Mouse (Mus musculus) erythroblast, embryonic 14.5 days (primary cell): ENCODE data around the gene Mrpl53. TPM values are rescaled to one million over a fixed set of nuclear protein-coding genes. Genes with fewer than 3 reads are reported as not detected.

ENCODE experiments used
- H3K27me3 ChIP-seq: 2 replicates; pipeline ENCODE4 v1.6.1; 2012; ENCODE audit warnings: inconsistent platforms; ENCODE audit not compliant: control insufficient read depth
- H3K36me3 ChIP-seq: 2 replicates; pipeline ENCODE4 v1.6.1; 2012; ENCODE audit warnings: mild to moderate bottlenecking, inconsistent platforms; ENCODE audit not compliant: control insufficient read depth
- H3K4me1 ChIP-seq: 2 replicates; pipeline ENCODE4 v1.6.1; 2012; ENCODE audit warnings: inconsistent platforms; ENCODE audit not compliant: control insufficient read depth
- H3K4me3 ChIP-seq: replicated peaks from 2 replicates; pipeline ENCODE3; 2012; ENCODE audit warnings: moderate library complexity, mild to moderate bottlenecking, inconsistent platforms
- H3K9me3 ChIP-seq: 2 replicates; pipeline ENCODE4 v1.6.1; 2012; ENCODE audit warnings: low read length, inconsistent platforms, mixed read lengths; ENCODE audit not compliant: control insufficient read depth
- GATA1 ChIP-seq: IDR thresholded peaks from 2 replicates; pipeline ENCODE4 v1.6.1; 2012; ENCODE audit warnings: low read length, inconsistent platforms, mixed read lengths
- TAL1 ChIP-seq: IDR thresholded peaks from 3 replicates; pipeline ENCODE4 v1.6.1; 2012; ENCODE audit warnings: low read length, inconsistent platforms, mixed read lengths
- polyA plus RNA-seq: library from polyadenylated mRNA; stranded (reverse); fragments of >175 nt; gene quantifications from 2 replicates; pipeline ENCODE4 v1.2.3, GENCODE M21; 2012

Gene Mrpl53
- polyA plus RNA-seq, 1 experiment, result 12.3 TPM

GRCm38 (mm10) chr6:83071220-83071619 lies 37.6 kb upstream of the Mrpl53 start:
- TF ChIP-seq TAL1, result no peak
- Histone ChIP-seq H3K4me1 (peaks cover 24% of the 10 kb centered on the region), H3K27me3 (peaks cover 100% of the 10 kb centered on the region), H3K4me3 (no peak overlapping the region), H3K9me3 (peaks cover 31% of the 10 kb centered on the region), H3K36me3 (peaks cover 4% of the 10 kb centered on the region; the same call in 1 of the 2 replicates)

GRCm38 (mm10) chr6:83074979-83075378 lies 33.9 kb upstream of the Mrpl53 start:
- TF ChIP-seq GATA1, result no peak
- no peak for TF ChIP-seq TAL1
- Histone ChIP-seq H3K4me3 (no peak overlapping the region), H3K27me3 (peaks cover 77% of the 10 kb centered on the region), H3K9me3 (peaks cover 14% of the 10 kb centered on the region; the same call in 1 of the 2 replicates), H3K4me1 (peaks cover 40% of the 10 kb centered on the region), H3K36me3 (peaks cover 6% of the 10 kb centered on the region)

DNA sequence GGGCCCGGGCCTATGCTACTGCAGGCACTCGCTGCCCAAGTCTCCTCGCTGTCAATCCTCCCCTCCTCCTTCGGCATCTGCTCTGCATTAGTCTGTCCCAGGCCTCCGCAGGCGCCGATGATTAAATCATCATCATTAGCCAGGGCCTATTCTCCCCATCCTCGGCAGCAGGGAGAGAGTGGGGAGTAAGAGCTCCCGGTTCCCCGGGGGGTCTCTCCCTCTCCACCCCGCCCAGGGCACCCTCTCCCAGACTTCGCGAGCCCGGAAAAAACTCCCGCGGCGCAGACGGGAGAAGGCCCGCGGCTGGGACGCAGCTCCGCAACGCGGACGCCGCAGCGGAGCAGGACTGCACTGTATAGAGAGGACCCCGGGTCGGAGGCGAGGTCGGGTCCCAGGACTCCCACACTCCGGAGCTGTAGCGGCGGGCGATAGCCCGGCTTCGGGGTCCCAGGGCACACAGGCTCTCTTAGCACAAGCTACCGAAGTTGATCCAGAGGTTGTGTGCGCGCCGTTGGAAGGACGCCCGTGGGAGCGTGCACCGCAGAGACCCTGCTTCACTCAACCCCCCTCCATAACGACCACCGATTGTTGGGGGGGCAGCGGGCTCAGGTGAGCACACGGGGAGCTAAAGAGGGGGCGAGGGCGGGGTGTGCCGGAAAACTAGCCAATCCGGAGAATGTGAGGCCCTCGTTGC lies 31.1 kb upstream of the Mrpl53 start, which contains the start of gene Pcgf1:
Gene Pcgf1 (plus strand): TSS at position 240 of the 694 bp plus-strand sequence.
- Histone ChIP-seq H3K9me3 (no peaks in the 10 kb centered on the region), H3K27me3 (peaks cover 53% of the 10 kb centered on the region), H3K4me3 (peak within 1 kb of the TSS; percentile 70), H3K4me1 (peaks cover 31% of the 10 kb centered on the region), H3K36me3 (peaks cover 27% of the 10 kb centered on the region)
- no peak for TF ChIP-seq TAL1
- TF ChIP-seq GATA1, result no peak

- H3K4me3 ChIP-seq, result peak overlapping the region; percentile 70
- H3K36me3 ChIP-seq, result peaks cover 29% of the 10 kb centered on the region
- peaks cover 31% of the 10 kb centered on the region for H3K4me1 ChIP-seq
- H3K27me3 ChIP-seq, result peaks cover 51% of the 10 kb centered on the region
- no peaks in the 10 kb centered on the region for H3K9me3 ChIP-seq
- peak; percentile 63 for TF ChIP-seq GATA1
- TF ChIP-seq TAL1, result no peak
Observed at GRCm38 (mm10) chr6:83078324-83078858, 30.4 kb upstream of the Mrpl53 start.

GRCm38 (mm10) chr6:83080210-83080609 lies 28.6 kb upstream of the Mrpl53 start:
- TF ChIP-seq TAL1 (no peak), GATA1 (no peak)
- Histone ChIP-seq H3K36me3 (peaks cover 29% of the 10 kb centered on the region), H3K27me3 (peaks cover 51% of the 10 kb centered on the region), H3K4me3 (no peak overlapping the region), H3K9me3 (no peaks in the 10 kb centered on the region), H3K4me1 (peaks cover 31% of the 10 kb centered on the region)

DNA sequence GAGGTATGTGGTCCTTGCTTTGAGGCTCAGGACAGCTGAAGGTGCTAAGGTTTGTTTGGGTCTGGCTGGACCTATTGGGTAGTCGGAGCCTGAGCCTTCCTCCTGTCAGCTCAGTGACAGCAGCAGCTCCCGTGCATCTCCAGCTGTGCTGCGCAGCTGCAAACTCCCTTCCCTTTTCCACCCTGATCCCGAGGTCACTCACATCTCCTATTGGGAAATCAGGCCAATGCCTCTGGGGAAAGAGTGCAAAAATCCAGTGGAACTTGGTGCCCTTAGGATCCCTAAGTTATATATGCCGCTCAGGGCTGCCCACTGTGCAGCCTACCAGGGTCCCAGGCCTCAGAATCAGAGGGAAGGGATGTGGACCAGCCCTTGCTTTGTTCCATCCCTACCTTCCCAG lies 25.3 kb upstream of the Mrpl53 start:
- Histone ChIP-seq H3K4me3 (no peak overlapping the region), H3K36me3 (peaks cover 29% of the 10 kb centered on the region), H3K27me3 (peaks cover 60% of the 10 kb centered on the region), H3K4me1 (peaks cover 20% of the 10 kb centered on the region), H3K9me3 (peaks cover 15% of the 10 kb centered on the region)
- TF ChIP-seq TAL1 (no peak), GATA1 (no peak)

DNA sequence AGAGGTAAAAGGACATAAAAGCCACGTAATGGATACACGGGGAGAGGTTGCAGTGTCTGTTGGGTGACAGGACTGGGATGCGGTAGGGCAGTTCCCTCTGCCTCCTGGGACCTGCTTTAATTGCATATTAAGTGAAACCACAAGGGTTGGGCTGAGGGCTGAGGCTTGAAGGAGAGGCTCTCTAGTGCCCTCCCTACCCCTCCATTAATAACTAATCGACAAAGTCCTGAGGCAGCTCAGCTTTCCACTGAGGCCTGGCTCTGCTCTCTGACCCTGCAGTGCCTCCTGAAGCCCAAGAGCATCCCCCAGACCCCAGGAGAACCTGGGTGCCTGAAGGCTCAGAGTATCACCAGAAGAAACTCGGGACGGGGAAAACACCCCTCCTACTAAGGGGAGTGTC lies 24.4 kb upstream of the Mrpl53 start:
- H3K9me3 ChIP-seq, result peaks cover 15% of the 10 kb centered on the region
- no peak overlapping the region for H3K4me3 ChIP-seq
- peaks cover 11% of the 10 kb centered on the region for H3K4me1 ChIP-seq
- no peak for TF ChIP-seq TAL1
- no peak for TF ChIP-seq GATA1
- H3K36me3 ChIP-seq, result peaks cover 27% of the 10 kb centered on the region
- peaks cover 69% of the 10 kb centered on the region for H3K27me3 ChIP-seq

DNA sequence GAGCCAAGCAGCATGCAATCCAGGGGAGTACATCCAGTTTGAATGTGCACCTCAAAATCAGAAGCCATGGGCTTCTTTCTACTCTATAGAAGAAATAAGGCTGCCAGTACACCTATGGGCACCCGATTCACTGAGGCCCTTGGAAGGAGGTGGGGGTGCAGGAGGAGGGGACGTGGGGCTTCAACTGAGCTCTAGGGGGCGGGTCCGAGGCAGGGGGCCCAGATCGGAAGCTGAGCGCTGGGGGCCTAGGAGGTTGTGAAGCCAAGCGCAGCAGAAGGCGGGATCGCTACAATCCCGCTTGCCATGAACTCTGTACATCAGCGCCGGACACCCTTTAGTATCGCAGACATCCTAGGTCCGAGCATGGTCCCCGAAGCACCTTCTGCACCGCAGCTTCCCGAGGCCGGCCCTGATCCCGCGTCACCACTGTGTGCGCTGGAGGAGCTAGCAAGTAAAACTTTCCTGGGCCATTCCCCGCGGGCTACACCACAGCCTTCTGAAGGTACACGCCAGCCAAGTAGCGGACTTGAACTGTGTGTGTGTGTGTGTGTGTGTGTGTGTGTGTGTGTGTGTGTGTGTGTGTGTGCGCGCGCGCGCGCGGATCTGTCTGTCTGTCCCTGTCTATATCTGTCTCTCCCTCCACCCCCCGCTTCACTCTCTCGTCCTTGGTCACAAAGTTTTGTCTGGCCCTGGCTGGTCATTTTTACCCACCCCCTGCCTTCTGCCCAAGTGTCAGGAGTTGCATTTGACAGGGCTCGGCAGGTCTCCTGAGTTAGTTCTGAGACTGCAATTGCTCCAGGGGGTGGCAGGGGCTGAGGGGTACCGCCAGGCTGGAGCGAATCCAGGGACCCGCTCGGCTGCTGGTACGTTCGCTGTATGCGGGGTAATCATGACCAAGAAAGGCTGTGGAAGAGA lies 22.5 kb upstream of the Mrpl53 start, which contains the start of gene Lbx2:
Gene Lbx2 (plus strand): TSS at position 247 of the 915 bp plus-strand sequence.
- Histone ChIP-seq H3K9me3 (peaks cover 15% of the 10 kb centered on the region), H3K36me3 (peaks cover 9% of the 10 kb centered on the region), H3K4me1 (no peaks in the 10 kb centered on the region), H3K4me3 (no peak within 1 kb of the TSS), H3K27me3 (peaks cover 86% of the 10 kb centered on the region)
- no peak for TF ChIP-seq TAL1
- TF ChIP-seq GATA1, result no peak

DNA sequence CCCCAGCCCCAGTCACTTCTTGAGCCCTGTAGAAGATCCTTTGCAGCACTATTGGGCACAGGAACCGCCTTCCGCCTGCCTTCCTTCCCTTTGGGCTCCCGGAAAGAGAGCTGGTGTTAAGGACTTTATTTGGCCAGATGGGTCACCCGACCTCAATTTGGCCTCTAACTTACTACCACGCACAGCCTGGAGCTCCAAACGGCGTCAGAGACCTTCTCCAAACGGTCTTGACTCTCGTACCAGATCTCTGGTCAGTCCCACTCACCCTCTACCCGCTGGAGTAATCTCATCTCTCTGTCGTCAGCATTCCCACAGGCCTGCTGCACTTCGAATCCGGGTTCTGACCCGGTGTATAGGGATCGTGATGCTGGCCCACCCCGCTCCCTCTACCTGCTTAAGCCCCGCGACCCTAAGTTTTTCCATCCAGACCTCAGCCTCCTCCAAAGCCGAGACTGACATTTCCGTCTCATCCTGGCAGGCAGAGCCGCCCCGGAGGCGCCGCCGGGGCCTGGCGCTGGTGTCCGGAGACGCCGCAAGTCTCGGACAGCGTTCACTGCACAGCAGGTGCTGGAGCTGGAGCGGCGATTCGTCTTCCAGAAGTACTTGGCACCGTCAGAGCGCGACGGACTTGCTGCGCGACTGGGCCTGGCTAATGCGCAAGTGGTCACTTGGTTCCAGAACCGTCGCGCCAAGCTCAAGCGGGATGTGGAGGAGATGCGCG lies 21.5 kb upstream of the Mrpl53 start:
- no peaks in the 10 kb centered on the region for H3K4me1 ChIP-seq
- TF ChIP-seq GATA1 (no peak), TAL1 (no peak)
- peaks cover 4% of the 10 kb centered on the region for H3K36me3 ChIP-seq
- H3K27me3 ChIP-seq, result peaks cover 94% of the 10 kb centered on the region
- H3K4me3 ChIP-seq, result no peak overlapping the region
- peaks cover 15% of the 10 kb centered on the region for H3K9me3 ChIP-seq
